Mouse (Mus musculus) cortical plate, adult 2 months (tissue): ENCODE measurements around the gene Cd180. TPM values are rescaled to one million over a fixed set of nuclear protein-coding genes. Genes with fewer than 3 reads are reported as not detected.
A peak's percentile ranks its signal among the peaks of the same experiment; 100 is the strongest.

Experiments
- H3K27ac ChIP-seq: fragments of 200-500 bp; 2 replicates; pipeline ENCODE4 v1.5.1; 2012; ENCODE audit warnings: low read length, control low read depth, inconsistent platforms; ENCODE audit not compliant: insufficient read depth
- H3K4me1 ChIP-seq: fragments of 200-500 bp; 2 replicates; pipeline ENCODE4 v1.6.1; 2011; ENCODE audit warnings: low read length; ENCODE audit not compliant: control insufficient read depth, insufficient read depth
- H3K4me3 ChIP-seq: fragments of 200-500 bp; 2 replicates; pipeline ENCODE4 v1.5.1; 2011; ENCODE audit warnings: mild to moderate bottlenecking, low read length, control low read depth; ENCODE audit not compliant: insufficient read depth
- CTCF ChIP-seq: fragments of 200-500 bp; IDR thresholded peaks from 2 replicates; pipeline ENCODE4 v1.5.1; 2011; ENCODE audit warnings: mild to moderate bottlenecking, control low read depth, low read length; ENCODE audit not compliant: insufficient read depth; ENCODE audit errors: extremely low read depth
- POLR2A ChIP-seq: fragments of 200-500 bp; IDR thresholded peaks from 2 replicates; pipeline ENCODE4 v1.6.1; 2011; ENCODE audit warnings: mild to moderate bottlenecking, low read length, control low read depth; ENCODE audit not compliant: insufficient read depth; ENCODE audit errors: extremely low read depth
- polyA plus RNA-seq: library from polyadenylated mRNA; depleted of rRNA; stranded (reverse); fragments of >200 nt; gene quantifications from 2 replicates; pipeline ENCODE4 v1.2.3, GENCODE M21; 2012

The Cd180 gene
- polyA plus RNA-seq, 1 experiment = 1.9 TPM

DNA sequence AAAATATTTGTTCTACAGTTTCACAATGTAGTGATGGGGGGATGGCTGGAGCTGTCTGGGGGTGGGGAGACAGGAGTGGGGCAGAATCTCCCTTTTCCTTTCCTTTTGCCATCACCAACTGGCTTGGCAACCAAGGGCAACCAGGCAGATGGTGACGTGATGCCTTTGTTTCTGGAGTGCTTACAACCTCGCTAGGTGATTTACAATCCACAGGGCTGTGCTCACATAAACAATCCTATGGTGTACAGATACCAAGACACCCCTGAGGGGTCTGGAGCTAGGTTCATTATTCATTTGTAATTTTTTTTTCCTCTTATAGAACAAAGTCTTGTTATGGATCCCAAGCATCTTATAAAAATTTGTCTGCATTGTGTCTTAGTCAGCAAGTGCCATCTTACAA is 39.7 kb downstream of the Cd180 start:
- Histone ChIP-seq H3K27ac (no peak overlapping the region), H3K4me1 (no peaks in the 10 kb centered on the region), H3K4me3 (no peak overlapping the region)
- TF ChIP-seq CTCF = no peak
- no peak for TF ChIP-seq POLR2A

DNA sequence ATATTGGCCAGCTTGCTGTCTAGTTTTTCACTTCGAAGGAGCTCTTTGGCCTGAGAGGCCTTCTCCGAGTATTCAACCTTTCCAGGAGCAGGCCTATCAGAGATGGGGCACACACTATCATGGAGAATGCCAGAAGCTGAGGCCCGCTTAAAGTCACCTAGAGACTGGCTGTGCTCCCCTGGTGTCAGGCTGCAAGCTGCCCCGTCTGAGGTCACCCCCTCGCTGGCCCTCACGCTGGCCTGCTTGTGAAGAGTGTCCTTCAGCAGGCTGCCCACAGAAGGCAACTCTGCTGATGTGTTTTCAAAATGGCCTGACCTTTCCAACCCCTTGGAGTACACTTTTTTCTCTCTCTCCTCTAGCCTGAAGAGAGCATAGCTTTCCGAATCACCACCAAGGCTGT is 44.5 kb downstream of the Cd180 start:
- no peak for TF ChIP-seq POLR2A
- TF ChIP-seq CTCF = no peak
- no peak overlapping the region for H3K27ac ChIP-seq
- no peak overlapping the region for H3K4me3 ChIP-seq
- no peaks in the 10 kb centered on the region for H3K4me1 ChIP-seq

DNA sequence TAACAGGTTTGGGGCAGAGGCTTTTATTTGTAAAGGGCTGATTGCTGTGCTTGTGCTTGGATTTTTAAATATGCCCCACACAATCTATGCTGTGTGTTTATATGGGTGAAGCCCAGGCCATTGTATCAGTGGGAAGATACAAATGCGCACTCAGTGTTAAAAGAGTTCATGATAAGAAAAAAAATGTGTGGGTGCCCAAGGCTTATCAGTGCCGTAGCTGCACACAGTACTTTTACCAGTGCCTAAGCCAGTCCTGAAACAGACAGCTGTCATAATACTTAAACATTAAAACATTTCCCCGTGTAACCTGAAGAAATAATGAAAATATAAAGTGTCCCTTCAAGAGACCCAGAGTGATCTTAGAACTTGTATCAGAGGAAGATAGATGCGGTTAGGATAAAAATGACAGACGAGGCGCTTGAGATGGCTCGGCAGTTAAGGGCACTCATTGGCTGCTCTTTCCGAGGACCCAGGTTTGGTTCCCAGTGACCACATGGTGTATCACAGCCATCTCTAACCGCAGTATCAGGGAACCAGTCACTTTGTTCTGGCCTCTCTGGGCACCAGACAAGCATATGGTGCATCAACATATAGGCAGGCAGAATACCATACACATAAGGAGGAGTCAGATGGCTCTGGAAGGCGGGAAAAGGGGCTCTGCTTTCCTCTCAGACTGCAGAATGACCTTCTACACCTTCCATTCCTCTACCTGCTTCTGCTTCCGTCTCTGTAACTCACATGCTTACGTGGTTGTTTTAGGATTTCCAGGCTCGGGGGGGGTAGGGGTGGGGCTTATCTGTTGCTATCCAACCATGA is 46.6 kb downstream of the Cd180 start:
- TF ChIP-seq CTCF (no peak), POLR2A (no peak)
- Histone ChIP-seq H3K4me3 (no peak overlapping the region), H3K4me1 (no peaks in the 10 kb centered on the region), H3K27ac (no peak overlapping the region)

DNA sequence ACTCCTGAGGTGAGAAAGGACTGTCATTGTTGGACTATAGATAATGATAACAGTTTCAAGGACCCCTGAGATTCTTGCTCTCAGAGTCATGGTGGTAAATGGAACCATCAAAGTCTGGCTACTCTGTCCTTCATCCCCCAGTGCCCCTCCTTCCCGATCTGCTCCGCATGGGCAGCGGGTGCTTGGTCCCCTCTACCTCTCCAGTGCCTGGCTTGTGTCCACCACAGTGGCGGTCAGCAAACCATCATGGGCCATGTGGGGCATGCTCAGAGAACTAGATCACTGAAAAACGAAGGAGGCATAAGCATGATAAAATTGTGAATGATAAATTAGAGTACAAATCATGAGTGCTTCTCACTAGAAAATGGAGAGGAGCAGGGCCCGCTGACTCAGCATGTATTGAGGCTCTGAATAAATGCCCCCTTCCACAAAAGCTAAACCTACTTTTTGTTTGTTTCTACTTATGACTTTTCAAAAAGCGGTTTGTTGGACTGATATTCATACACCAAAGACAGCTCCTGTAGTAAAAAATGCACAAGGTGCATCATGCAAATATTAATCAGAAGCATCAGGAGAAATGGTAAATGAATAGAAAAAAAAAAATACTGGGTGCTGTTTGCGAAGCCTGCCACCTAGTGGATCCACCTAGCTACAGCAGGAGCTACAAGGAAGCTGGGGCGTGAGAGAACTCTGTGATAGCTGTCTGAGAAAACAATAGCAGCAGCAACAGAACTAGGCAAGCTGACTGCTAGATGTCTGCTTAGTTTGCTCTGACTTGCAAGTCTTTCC is 51.3 kb downstream of the Cd180 start:
- Histone ChIP-seq H3K4me1 (peaks cover 5% of the 10 kb centered on the region), H3K4me3 (no peak overlapping the region), H3K27ac (0 out of 2 replicates have a peak overlapping the region, but pooled peaks have one; percentile 2)
- TF ChIP-seq POLR2A (no peak), CTCF (peak; percentile 84)

DNA sequence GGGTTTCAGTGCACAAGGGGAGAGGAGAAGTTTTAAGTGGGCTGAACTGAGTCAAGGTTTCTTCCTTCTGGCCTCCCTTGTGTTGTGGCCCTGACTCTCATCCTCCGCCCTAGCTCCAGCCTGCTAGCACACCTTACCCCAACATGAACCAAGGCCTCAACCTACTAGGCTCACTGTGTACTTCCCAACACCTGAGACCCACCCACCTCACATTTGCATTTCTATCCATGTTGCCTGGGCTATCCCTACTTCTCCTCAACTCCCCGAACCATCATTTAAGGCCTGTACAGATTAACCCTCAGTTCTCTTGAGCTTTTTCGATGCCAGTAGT is 51.9 kb downstream of the Cd180 start:
- H3K27ac ChIP-seq = 0 out of 2 replicates have a peak overlapping the region, but pooled peaks have one; percentile 2
- TF ChIP-seq CTCF = no peak
- no peak for TF ChIP-seq POLR2A
- peaks cover 5% of the 10 kb centered on the region for H3K4me1 ChIP-seq
- H3K4me3 ChIP-seq = no peak overlapping the region

DNA sequence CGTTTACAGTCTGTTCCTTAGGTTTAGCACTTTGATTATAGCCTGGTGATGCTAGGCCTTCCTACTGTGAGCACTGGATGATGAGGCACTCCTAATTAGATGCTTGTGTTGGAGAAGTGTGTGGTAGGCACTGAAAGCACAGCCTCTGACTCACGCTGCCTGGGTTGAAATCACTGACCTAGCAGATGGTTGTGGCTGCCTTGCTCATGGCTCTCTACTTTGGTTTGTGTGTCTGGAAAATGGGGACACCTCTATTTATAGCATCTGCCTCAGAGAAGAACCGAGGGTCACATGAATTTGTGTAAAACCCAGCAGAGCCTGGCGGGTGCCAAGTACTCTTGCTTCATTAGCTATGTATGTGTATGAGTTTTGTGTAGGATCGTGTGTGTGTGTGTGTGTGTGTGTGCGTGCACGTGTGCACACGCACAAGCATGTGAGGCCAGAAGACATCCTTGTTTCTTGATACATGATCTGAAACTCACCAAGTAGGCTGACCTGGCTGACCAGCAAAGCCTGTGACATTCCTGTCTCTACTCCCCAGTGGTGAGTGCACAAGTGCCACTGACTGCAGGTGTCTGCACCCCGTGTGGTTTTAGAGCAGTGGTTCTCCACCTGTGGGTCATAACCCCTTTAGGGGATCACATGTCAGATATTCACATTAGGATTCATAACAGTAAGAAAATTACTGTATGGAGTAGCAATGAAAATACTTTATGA is 52.4 kb downstream of the Cd180 start:
- no peak overlapping the region for H3K4me3 ChIP-seq
- no peak overlapping the region for H3K27ac ChIP-seq
- TF ChIP-seq POLR2A (no peak), CTCF (no peak)
- H3K4me1 ChIP-seq = peaks cover 5% of the 10 kb centered on the region

DNA sequence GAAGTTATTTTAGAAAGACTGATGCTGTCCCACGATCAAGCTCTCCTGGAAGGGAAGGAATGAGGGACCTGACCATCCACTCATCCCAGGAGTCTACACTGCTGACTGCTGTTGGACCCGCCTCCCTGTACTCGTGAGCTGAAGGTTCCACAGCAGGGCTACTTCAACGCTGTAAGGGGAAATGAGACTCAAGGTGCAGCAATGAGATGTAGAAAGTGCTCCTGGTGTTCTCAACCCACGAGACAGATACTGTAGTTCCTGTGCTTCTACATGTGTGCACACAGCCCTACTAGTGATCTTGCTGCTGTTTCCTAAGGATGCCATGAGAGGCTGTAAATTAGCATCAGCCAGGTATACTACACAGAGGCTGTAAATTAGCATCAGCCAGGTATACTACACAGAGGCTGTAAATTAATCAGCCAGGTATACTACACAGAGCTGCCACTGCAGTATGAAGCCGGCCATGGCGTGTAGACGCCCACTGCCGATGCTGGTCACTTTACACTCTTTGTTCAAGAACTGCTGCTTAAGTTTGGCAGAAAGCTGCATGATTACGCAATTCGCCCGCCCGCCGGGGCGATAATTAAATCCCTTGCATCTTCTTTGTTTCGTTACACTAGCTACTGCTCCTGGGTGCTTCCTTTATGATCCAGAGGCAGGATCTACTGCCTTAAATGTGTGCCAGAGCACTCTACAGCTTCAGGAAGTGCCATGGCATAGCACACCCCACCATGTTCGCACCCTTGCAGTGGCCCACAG is 53.6 kb downstream of the Cd180 start:
- H3K4me1 ChIP-seq = peaks cover 5% of the 10 kb centered on the region
- no peak overlapping the region for H3K27ac ChIP-seq
- TF ChIP-seq CTCF = no peak
- TF ChIP-seq POLR2A = no peak
- H3K4me3 ChIP-seq = no peak overlapping the region

DNA sequence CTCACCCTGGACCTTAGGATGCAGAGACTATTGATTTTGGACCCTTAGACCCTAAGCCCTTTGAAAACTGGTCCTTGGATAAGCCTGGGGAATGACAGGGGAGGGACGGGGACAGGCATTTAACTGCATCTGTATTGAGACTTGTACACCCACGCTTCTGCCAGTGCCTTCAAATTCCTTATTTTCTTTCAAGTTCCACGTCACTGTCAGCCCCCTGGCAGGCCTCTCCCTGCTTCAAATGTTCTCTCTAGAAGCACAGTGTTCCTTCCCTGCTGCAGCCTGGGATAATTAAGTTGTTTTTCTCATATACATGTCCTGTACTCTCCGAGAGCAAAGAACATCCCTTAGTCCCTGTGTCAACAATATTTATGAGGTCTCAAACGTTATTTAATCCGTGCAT is 55.8 kb downstream of the Cd180 start:
- Histone ChIP-seq H3K4me3 (no peak overlapping the region), H3K4me1 (peaks cover 5% of the 10 kb centered on the region), H3K27ac (no peak overlapping the region)
- TF ChIP-seq CTCF (no peak), POLR2A (no peak)

DNA sequence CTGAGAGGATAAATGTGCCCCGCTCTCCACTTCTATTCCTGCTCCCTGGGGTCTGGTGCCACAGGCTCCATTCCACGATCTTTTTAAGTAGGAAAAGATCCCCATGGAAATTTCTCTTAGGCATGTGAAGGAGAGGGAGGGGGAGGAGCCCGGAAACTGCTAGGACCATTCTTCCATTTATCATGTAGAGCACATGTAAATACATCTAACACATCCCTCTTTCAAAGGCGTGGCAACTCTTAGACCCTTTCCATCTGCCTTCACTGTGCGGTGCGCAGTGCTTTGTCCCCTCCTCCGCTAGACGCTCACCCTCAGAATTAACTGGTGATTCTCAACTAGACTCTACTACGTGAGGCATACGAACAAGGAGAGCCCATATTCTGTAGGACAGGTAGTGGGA is 56.5 kb downstream of the Cd180 start:
- H3K27ac ChIP-seq = no peak overlapping the region
- H3K4me3 ChIP-seq = no peak overlapping the region
- no peak for TF ChIP-seq CTCF
- TF ChIP-seq POLR2A = no peak
- H3K4me1 ChIP-seq = peaks cover 5% of the 10 kb centered on the region
